Mouse (Mus musculus) kidney, embryonic 14.5 days (tissue): ENCODE data around the gene Eya3. TPM values are rescaled to one million over a fixed set of nuclear protein-coding genes. Genes with fewer than 3 reads are reported as not detected.

Experiments used
- ATAC-seq: fragments of 200-750 bp; cut with Nextera tagmentation; 2 replicates; pipeline ENCODE4 v1.8.0; 2017; ENCODE audit warnings: moderate number of reproducible peaks, mild to moderate bottlenecking, moderate TSS enrichment, moderate library complexity; ENCODE audit not compliant: low FRiP score, low TSS enrichment
- H3K27ac ChIP-seq: fragments of 300-500 bp; sonication (generic); 2 replicates; pipeline ENCODE4 v1.5.1; 2014; ENCODE audit warnings: low read depth, mild to moderate bottlenecking, low read length, moderate library complexity, mixed read lengths
- H3K27me3 ChIP-seq: fragments of 300-500 bp; sonication (generic); 2 replicates; pipeline ENCODE4 v1.6.1; 2014; ENCODE audit warnings: mild to moderate bottlenecking, low read length; ENCODE audit not compliant: control insufficient read depth, insufficient read depth
- H3K36me3 ChIP-seq: fragments of 300-500 bp; sonication (generic); 2 replicates; pipeline ENCODE4 v1.6.1; 2014; ENCODE audit warnings: low read length, mixed read lengths; ENCODE audit not compliant: control insufficient read depth, insufficient read depth
- H3K4me1 ChIP-seq: fragments of 300-500 bp; sonication (generic); 2 replicates; pipeline ENCODE4 v1.6.1; 2014; ENCODE audit warnings: low read length, mixed read lengths; ENCODE audit not compliant: control insufficient read depth, insufficient read depth
- H3K4me2 ChIP-seq: fragments of 300-500 bp; sonication (generic); replicated peaks from 2 replicates; pipeline ENCODE4 v1.6.1; 2014; ENCODE audit warnings: low read depth, mild to moderate bottlenecking, low read length
- H3K4me3 ChIP-seq: fragments of 300-500 bp; sonication (generic); 2 replicates; pipeline ENCODE4 v1.5.1; 2014; ENCODE audit warnings: mild to moderate bottlenecking, low read length
- H3K9ac ChIP-seq: fragments of 300-500 bp; sonication (generic); 2 replicates; pipeline ENCODE4 v1.6.1; 2014; ENCODE audit warnings: low read depth, mild to moderate bottlenecking, low read length, moderate library complexity
- H3K9me3 ChIP-seq: fragments of 300-500 bp; sonication (generic); 2 replicates; pipeline ENCODE4 v1.6.1; 2016; ENCODE audit warnings: low read length; ENCODE audit not compliant: control insufficient read depth
- WGBS: fragments of 180-500 bp; shearing (Covaris S2); extraction: QIAGEN DNeasy Blood & Tissue Kit; methylation state at CpG from one replicate; pipeline ENCODE4 v1.1.7; 2014; 5-methylcytosine and 5-hydroxymethylcytosine counted together
- polyA plus RNA-seq: library from polyadenylated mRNA; unstranded; fragments of >200 nt; fragmentation: Nextera tagmentation; extraction: Ambion mirVana; gene quantifications from 2 replicates; pipeline ENCODE4 v1.2.1, GENCODE M21; 2014

Eya3 gene
- polyA plus RNA-seq, 1 experiment from 2014 or later = 35.0 TPM

DNA sequence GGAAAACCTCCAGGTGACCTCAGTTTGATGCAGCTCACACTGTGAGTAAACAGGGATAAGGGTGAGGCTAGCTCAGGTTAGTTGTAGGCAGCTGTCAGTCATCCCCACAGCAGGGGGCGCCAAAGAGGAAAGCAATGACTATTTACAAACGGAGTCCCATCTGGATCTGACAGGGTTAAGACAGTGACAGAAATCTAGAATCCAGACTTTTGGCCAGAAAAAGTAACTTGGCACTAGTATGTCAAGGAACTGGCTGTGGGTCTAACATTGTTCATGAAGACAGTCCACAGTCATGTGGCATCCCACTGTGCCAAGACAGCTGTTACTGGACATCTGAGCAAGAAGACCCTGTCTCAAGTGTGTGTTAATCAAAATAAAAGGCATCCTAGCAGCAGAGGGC, 10.0 kb upstream of the Eya3 start:
- no peak for ATAC-seq
- Histone ChIP-seq H3K4me3 (no peak overlapping the region), H3K27me3 (no peaks in the 10 kb centered on the region), H3K9me3 (no peaks in the 10 kb centered on the region), H3K9ac (no peak overlapping the region), H3K4me2 (no peak overlapping the region), H3K4me1 (no peaks in the 10 kb centered on the region), H3K36me3 (no peaks in the 10 kb centered on the region), H3K27ac (no peak overlapping the region)
- 6% methylated on average over 2 of the region's 2 CpGs for WGBS

DNA sequence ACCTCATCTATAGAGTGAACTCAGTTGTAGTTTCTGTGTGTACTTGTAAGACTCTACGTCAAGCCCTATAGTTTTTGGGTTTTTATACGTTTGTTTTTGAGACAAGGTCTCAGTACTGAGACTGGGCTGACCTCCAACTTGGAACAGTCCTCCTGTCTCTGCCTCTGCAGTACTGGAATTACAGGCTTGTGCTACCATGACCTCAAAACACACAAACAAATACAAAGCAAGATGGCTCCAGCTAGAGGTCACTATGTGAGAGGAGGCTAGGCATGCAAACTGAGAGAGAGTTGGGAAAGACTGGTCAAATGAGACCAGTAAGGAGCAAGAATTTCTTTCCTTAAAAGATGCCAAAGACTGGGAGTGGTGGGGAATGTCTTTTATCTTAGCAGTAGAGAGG, 2.8 kb upstream of the Eya3 start:
- Histone ChIP-seq H3K9ac (no peak overlapping the region), H3K27ac (no peak overlapping the region), H3K36me3 (no peaks in the 10 kb centered on the region), H3K4me3 (no peak overlapping the region), H3K4me1 (peaks cover 13% of the 10 kb centered on the region; the same call in 1 of the 2 replicates), H3K9me3 (no peaks in the 10 kb centered on the region), H3K27me3 (no peaks in the 10 kb centered on the region), H3K4me2 (no peak overlapping the region)
- WGBS = 95% methylated on average over 2 of the region's 2 CpGs
- ATAC-seq = no peak

DNA sequence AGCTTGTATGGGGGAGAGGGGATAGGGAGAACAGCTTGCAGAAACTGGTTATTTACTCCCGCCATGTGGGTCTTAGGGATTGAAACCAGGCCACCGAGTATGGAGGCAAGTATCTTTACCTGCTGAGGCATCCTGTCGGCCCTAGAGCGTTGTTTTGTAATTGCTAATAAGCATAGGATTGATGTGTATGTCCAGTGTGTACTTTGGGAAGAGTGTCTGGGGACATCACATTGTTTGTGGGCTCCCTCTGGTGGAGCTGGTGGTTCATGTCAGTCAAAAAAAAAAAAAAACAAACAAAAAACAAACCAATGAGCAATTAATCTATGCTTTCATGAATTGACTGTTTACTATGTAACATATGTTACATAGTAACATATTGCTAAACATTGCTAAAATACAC, 2.2 kb upstream of the Eya3 start:
- Histone ChIP-seq H3K36me3 (no peaks in the 10 kb centered on the region), H3K4me1 (peaks cover 13% of the 10 kb centered on the region; the same call in 1 of the 2 replicates), H3K9ac (no peak overlapping the region), H3K27me3 (no peaks in the 10 kb centered on the region), H3K4me2 (no peak overlapping the region), H3K27ac (no peak overlapping the region), H3K9me3 (no peaks in the 10 kb centered on the region), H3K4me3 (no peak overlapping the region)
- WGBS = 50% methylated on average over 4 of the region's 4 CpGs
- ATAC-seq = no peak

DNA sequence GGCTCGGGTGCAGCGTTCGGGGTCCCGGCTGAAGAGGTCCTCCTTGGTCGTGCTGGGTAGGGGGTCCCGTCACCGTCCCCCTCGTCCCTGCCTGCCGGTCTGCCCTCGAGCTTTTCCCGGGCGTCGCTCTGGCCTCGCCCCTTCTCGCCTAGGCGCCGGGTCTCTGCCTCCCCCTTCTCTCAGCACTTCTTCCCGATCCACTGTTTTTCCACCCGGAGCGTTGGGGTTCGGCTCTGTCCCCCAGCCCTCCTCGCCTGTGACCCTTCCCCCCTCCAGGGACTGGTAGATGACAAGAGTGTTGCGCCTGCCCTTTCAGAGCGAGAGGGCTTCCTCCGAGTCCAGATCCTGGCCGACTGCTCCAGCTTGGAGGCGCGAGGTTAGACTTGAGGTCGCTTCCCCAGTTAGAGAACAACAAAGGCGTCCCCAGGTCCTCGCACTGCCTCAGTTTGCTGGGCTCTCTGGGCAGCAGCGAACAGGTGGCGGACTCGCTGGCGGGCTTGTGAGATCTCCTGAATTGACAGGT, 465 bp downstream of the Eya3 start:
- Histone ChIP-seq H3K4me2 (peak overlapping the region; percentile 92), H3K9me3 (no peaks in the 10 kb centered on the region), H3K27ac (peak overlapping the region; percentile 73), H3K9ac (peak overlapping the region; percentile 89), H3K27me3 (no peaks in the 10 kb centered on the region), H3K36me3 (peaks cover 11% of the 10 kb centered on the region; the same call in 1 of the 2 replicates), H3K4me1 (peaks cover 13% of the 10 kb centered on the region; the same call in 1 of the 2 replicates), H3K4me3 (peak overlapping the region; percentile 95)
- under 1% methylated on average over 35 of the region's 35 CpGs for WGBS
- ATAC-seq = peak; percentile 75

DNA sequence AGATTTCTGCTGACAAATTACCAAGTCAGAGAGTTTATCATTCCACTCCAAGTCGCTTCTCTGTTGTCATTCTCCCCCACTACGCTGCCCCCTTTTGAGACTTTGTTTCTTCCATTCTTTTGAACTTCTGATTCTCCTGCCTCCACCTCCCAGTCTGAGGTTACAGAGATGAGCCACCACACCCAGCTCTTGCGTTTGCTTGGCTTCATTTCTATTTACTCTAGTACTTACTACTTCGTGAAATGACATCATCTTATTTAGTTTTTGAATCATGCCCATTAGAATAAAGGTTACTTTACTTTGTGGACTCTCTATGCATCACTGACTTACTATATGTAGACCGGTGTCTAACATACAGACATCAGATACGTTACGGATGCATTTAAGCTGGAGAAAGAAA, 8.7 kb downstream of the Eya3 start:
- ATAC-seq = no peak
- H3K4me3 ChIP-seq = no peak overlapping the region
- no peak overlapping the region for H3K4me2 ChIP-seq
- no peaks in the 10 kb centered on the region for H3K9me3 ChIP-seq
- no peaks in the 10 kb centered on the region for H3K4me1 ChIP-seq
- WGBS = 86% methylated on average over 7 of the region's 7 CpGs
- H3K27ac ChIP-seq = no peak overlapping the region
- no peaks in the 10 kb centered on the region for H3K27me3 ChIP-seq
- no peak overlapping the region for H3K9ac ChIP-seq
- H3K36me3 ChIP-seq = peaks cover 6% of the 10 kb centered on the region

DNA sequence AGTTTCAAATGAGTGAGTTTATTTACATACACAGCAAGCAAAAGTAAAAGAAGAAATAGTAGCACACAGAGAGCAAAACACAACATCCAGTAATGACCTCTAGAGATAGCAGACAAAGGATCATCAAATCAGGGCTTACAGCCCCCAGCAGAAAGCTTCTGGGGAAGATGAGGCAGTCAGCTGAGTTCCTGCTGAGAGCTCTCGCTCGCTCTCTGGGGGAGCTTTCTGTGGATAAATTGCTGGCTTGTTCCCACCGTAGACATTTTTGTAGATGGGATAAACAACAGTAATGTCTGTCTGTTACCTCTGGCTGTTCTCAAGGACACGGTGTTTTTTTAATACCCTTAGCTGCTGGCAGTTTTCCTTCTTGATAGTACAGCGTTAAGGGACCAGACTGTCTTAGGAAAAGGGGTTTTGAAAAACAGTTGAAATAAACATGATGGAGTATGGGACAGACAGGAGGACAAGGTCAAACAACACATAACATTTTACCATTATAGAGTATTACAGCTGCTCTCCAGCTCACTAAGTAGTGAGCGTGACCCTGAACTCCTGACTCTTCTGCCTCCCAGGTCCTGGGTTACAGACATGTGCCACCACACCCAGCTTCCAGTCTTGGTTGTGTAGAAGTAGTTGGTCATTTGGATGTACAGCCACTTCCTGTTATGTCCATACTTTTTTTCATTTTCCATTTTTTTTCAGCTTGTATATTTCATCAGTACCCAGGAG, 10.6 kb downstream of the Eya3 start:
- Histone ChIP-seq H3K27me3 (no peaks in the 10 kb centered on the region), H3K27ac (no peak overlapping the region), H3K4me1 (no peaks in the 10 kb centered on the region), H3K9me3 (no peaks in the 10 kb centered on the region), H3K36me3 (peaks cover 3% of the 10 kb centered on the region; the same call in 1 of the 2 replicates), H3K4me2 (no peak overlapping the region), H3K4me3 (no peak overlapping the region), H3K9ac (no peak overlapping the region)
- 70% methylated on average over 6 of the region's 6 CpGs for WGBS
- no peak for ATAC-seq

DNA sequence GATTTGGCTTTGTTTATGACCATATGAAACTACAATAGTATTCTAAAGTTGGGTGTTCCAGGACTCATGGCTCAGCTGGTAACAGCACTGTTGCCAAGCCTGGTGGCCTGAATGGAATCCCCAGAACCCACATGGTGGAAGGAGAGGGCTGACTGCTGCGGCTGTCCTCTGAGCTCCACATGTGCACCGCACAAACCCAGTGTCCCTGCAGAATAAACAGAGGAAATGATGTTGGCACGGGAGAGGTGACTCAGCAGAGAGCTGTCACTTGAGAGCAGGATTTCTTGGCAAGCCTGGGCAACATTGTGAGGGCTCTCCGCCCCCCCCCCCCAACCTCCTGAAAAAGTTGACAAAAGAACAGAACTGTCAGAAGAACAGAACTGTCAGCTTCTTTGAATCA, 14.1 kb downstream of the Eya3 start:
- Histone ChIP-seq H3K4me2 (no peak overlapping the region), H3K27ac (no peak overlapping the region), H3K9ac (no peak overlapping the region), H3K4me1 (no peaks in the 10 kb centered on the region), H3K4me3 (no peak overlapping the region), H3K36me3 (peaks cover 6% of the 10 kb centered on the region; the same call in 1 of the 2 replicates), H3K27me3 (no peaks in the 10 kb centered on the region), H3K9me3 (no peaks in the 10 kb centered on the region)
- ATAC-seq = no peak
- 52% methylated on average over 4 of the region's 4 CpGs for WGBS

DNA sequence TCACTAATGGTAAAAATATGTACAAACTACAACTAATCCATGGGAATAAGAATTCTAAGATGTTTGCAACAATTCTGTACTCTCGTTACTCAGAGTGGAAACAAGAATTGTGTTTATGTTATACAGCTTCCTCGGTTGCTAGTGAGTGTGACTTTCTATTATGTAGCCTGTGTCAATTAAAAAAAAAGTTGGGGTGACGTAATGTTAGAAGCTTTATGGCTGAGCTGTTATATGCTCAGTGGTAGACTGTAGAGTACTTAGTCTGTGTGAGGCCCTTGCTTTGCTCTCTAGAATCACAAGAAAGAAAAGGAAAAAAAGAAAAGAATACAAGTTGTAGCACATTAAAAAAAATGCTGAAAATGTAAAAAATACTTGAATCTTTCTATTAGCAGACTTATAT, 15.0 kb downstream of the Eya3 start:
- Histone ChIP-seq H3K4me3 (no peak overlapping the region), H3K9me3 (no peaks in the 10 kb centered on the region), H3K36me3 (peaks cover 6% of the 10 kb centered on the region; the same call in 1 of the 2 replicates), H3K27me3 (no peaks in the 10 kb centered on the region), H3K4me1 (no peaks in the 10 kb centered on the region), H3K4me2 (no peak overlapping the region), H3K27ac (no peak overlapping the region), H3K9ac (no peak overlapping the region)
- no peak for ATAC-seq
- WGBS = 80% methylated on average over 3 of the region's 3 CpGs

DNA sequence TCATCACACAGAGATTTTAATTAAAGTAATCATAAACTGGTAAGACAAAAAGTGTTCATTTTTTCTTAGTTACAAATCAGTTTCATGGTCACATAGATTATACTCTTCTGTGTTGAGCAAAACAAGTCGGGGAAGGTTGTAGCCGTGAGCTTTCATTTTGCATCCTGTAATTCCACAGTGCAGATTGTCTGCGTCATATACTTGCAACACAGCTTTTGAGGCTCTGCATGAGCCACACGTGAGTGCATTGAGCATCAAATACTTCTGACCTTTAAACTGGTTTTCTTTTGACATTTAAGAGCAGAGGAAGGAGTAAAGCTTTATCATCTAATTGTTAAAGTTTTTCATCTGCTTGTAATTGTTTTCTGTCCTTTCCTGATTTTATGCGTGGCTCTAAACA, 16.5 kb downstream of the Eya3 start:
- WGBS = 85% methylated on average over 5 of the region's 5 CpGs

More for the DNA sequence above, 16.5 kb downstream of the Eya3 start:
- Histone ChIP-seq H3K27me3 (no peaks in the 10 kb centered on the region), H3K27ac (no peak overlapping the region), H3K4me1 (no peaks in the 10 kb centered on the region), H3K4me2 (no peak overlapping the region), H3K9ac (no peak overlapping the region), H3K9me3 (no peaks in the 10 kb centered on the region), H3K4me3 (no peak overlapping the region), H3K36me3 (peaks cover 8% of the 10 kb centered on the region; the same call in 1 of the 2 replicates)
- no peak for ATAC-seq
